Mouse (Mus musculus) intestine, embryonic 15.5 days (tissue): ENCODE measurements around the gene Dner. TPM values are rescaled to one million over a fixed set of nuclear protein-coding genes. Genes with fewer than 3 reads are reported as not detected.
A peak's percentile ranks its signal among the peaks of the same experiment; 100 is the strongest.

ENCODE experiments used
- ATAC-seq: fragments of 200-750 bp; cut with Nextera tagmentation; 2 replicates; pipeline ENCODE4 v1.8.0; 2017; ENCODE audit warnings: moderate TSS enrichment, moderate library complexity
- H3K27ac ChIP-seq: fragments of 300-500 bp; sonication (generic); 2 replicates; pipeline ENCODE4 v1.5.1; 2015; ENCODE audit warnings: mild to moderate bottlenecking, inconsistent platforms
- H3K27me3 ChIP-seq: fragments of 300-500 bp; sonication (generic); replicated peaks from 2 replicates; pipeline ENCODE4 v1.6.1; 2015; ENCODE audit warnings: inconsistent platforms
- H3K36me3 ChIP-seq: fragments of 300-500 bp; sonication (generic); 2 replicates; pipeline ENCODE4 v1.6.1; 2015; ENCODE audit warnings: inconsistent platforms
- H3K4me1 ChIP-seq: fragments of 300-500 bp; sonication (generic); replicated peaks from 2 replicates; pipeline ENCODE4 v1.6.1; 2015; ENCODE audit warnings: inconsistent platforms
- H3K4me2 ChIP-seq: fragments of 300-500 bp; sonication (generic); replicated peaks from 2 replicates; pipeline ENCODE4 v1.6.1; 2015; ENCODE audit warnings: mild to moderate bottlenecking, inconsistent platforms
- H3K4me3 ChIP-seq: fragments of 300-500 bp; sonication (generic); replicated peaks from 2 replicates; pipeline ENCODE4 v1.5.1; 2015; ENCODE audit warnings: inconsistent platforms
- H3K9ac ChIP-seq: fragments of 300-500 bp; sonication (generic); 2 replicates; pipeline ENCODE4 v1.6.1; 2015; ENCODE audit warnings: inconsistent platforms
- H3K9me3 ChIP-seq: fragments of 300-500 bp; sonication (generic); 2 replicates; pipeline ENCODE4 v1.6.1; 2016; ENCODE audit warnings: inconsistent platforms
- WGBS: fragments of 180-500 bp; shearing (Covaris S2); methylation state at CpG from one replicate; pipeline ENCODE4 v1.1.7; 2015; 5-methylcytosine and 5-hydroxymethylcytosine counted together
- polyA plus RNA-seq: library from polyadenylated mRNA; unstranded; fragments of >200 nt; fragmentation: Nextera tagmentation; extraction: Ambion mirVana; gene quantifications from 2 replicates; pipeline ENCODE4 v1.2.1, GENCODE M21; 2015

Dner gene
- polyA plus RNA-seq, 1 experiment from 2014 or later = 4.1 TPM

DNA sequence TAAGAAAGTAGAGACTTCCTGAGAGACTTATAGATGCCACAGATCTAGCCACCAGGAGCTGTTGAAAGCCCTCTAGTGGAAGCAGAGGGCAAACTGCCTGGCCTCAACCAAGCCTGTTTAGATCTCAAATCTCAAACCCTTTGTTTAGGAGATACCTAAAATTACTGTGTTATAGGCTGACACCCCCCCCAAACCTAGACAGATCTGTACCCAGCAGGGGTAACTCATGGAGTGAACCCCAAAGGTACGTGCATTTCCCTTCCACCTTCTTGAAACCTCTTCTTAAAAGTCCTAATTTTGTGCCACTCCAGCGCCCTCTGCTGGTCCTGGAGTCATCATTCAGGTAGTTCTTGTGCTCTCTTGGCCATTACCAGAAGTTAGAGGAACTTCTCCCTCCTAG lies 1.1 kb upstream of the Dner start:
- no peak overlapping the region for H3K9ac ChIP-seq
- H3K4me2 ChIP-seq = no peak overlapping the region
- H3K27ac ChIP-seq = no peak overlapping the region
- peaks cover 22% of the 10 kb centered on the region for H3K27me3 ChIP-seq
- no peaks in the 10 kb centered on the region for H3K9me3 ChIP-seq
- H3K4me3 ChIP-seq = no peak overlapping the region
- H3K36me3 ChIP-seq = no peaks in the 10 kb centered on the region
- 7% methylated on average over 2 of the region's 2 CpGs for WGBS
- H3K4me1 ChIP-seq = peaks cover 11% of the 10 kb centered on the region
- ATAC-seq = no peak

DNA sequence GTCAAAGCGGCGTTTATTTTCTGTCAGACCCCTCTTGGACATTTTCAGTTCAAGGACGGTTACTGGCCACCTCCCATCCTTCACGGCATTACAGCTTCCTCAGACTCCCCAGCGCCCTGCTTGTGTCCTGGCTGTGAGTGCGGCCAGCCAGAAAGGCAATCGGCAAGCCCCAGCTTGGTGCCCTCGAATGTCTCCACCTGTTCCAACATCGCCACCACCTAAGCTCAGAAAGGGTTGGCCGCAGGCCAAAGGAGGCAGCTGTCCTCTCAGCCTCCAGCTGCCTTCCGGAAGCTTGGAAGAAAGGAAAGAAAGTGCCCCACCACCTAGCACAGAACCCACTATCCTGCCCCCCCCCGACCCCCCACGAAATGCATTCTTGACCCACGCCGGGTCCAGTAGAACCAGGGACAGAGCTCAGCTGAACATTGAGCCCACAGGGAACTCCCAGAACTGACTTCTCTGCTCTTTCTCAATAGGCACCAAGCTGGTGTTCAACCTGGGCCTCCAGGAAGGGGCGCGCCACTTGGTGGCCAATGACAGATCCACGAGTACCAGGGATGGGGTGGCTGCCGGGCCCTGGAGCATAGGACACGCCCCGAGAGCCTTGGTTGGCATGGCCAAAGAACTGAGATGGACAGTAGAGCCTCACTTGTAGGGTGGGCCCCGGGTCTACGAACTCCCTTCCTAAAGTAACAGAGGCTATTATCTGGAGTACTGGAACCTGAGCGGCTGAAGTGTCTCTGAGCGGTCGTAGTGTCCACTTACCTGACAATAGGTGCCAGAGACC lies 1.1 kb downstream of the Dner start:
- H3K27ac ChIP-seq = no peak overlapping the region
- peak; percentile 44 for ATAC-seq

DNA sequence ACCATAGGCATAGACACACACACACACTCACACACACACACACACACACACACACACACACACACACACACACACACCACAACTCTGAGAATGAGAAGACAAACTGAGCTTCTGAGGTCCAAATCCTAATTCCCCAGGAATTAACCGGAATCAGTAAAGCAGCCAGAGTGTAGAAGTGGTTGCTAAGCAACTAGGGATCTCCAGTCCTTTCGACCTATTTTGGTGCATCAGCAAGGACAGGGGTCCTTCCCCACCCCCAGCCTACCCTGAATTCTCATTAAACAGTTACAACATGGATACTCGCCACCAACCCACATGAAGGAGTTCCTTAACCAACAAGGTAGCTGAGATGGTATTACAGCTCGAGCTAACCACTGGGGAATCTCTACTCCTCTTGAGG lies 18.1 kb downstream of the Dner start:
- no peaks in the 10 kb centered on the region for H3K4me1 ChIP-seq
- no peaks in the 10 kb centered on the region for H3K36me3 ChIP-seq
- no peak overlapping the region for H3K27ac ChIP-seq
- no peak for ATAC-seq
- H3K9me3 ChIP-seq = no peaks in the 10 kb centered on the region
- no peak overlapping the region for H3K9ac ChIP-seq
- H3K4me3 ChIP-seq = no peak overlapping the region
- H3K27me3 ChIP-seq = no peaks in the 10 kb centered on the region
- H3K4me2 ChIP-seq = no peak overlapping the region
- 64% methylated on average over 4 of the region's 4 CpGs for WGBS

More for the DNA sequence above, 1.1 kb downstream of the Dner start:
- Histone ChIP-seq H3K4me2 (peak overlapping the region; percentile 90), H3K4me3 (peak overlapping the region; percentile 45), H3K27me3 (peaks cover 22% of the 10 kb centered on the region), H3K9ac (no peak overlapping the region), H3K36me3 (no peaks in the 10 kb centered on the region), H3K4me1 (peaks cover 11% of the 10 kb centered on the region), H3K9me3 (no peaks in the 10 kb centered on the region)
- 12% methylated on average over 26 of the region's 26 CpGs for WGBS

DNA sequence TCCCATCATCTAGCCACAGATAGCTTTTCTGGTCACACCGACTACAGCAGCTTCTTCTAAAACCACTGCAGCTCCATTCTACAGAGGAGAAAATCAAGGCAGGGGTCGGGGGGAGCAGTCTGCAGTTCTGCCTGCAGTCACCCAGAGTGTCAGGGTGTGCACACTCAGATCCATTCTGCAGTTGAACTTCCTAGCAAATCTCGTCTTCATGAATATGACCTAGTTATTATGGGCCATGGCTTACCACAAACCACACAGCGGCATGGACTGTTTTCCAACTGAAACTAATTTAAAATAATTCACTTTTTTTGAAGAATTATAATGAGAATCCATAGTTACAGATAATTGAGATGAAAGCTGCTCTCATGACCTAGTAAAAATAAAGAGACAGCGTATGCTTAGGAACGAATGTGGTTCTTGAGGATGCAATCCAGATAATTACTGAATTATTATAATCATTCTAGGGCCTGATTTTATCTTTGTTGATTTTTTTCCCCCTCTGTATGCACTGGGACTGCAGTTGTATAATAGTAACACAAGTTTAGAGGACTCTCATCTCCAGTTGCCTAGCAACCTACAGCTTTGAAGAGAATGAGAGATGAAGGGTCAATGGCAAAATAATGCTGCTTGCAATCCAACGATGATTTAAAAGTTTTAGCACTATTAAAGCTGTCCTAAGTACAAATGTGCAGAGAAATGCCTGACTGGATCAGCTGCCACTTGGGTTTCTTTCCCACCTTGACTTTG lies 27.7 kb downstream of the Dner start:
- Histone ChIP-seq H3K36me3 (no peaks in the 10 kb centered on the region), H3K4me2 (no peak overlapping the region), H3K9me3 (no peaks in the 10 kb centered on the region), H3K4me1 (no peaks in the 10 kb centered on the region), H3K27ac (no peak overlapping the region), H3K4me3 (no peak overlapping the region), H3K9ac (no peak overlapping the region), H3K27me3 (no peaks in the 10 kb centered on the region)
- WGBS = 75% methylated on average over 7 of the region's 7 CpGs
- ATAC-seq = no peak

DNA sequence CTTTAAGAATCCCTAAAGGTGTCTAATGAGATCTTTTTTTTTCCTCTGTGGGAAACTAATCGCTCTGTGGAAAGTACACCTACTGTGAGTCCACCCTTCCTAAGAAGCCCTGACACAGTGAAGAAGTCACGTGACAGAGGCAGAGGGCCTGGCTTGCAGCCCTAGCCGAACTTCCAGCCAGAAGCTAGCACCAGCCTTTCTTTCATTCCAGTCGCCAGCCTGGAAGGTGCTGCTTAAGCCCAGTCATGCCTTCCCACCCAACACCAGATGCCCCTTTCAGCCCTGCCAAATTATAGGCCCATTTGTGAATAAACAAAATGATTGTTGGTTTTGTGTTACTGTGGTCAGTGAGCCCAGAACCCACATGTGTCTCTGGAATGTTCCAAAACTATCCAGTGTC lies 28.4 kb downstream of the Dner start:
- 76% methylated on average over 4 of the region's 4 CpGs for WGBS
- ATAC-seq = no peak
- H3K36me3 ChIP-seq = no peaks in the 10 kb centered on the region
- no peaks in the 10 kb centered on the region for H3K9me3 ChIP-seq
- H3K27ac ChIP-seq = no peak overlapping the region
- H3K9ac ChIP-seq = no peak overlapping the region
- no peak overlapping the region for H3K4me2 ChIP-seq
- H3K4me1 ChIP-seq = no peaks in the 10 kb centered on the region
- no peak overlapping the region for H3K4me3 ChIP-seq
- H3K27me3 ChIP-seq = no peaks in the 10 kb centered on the region

DNA sequence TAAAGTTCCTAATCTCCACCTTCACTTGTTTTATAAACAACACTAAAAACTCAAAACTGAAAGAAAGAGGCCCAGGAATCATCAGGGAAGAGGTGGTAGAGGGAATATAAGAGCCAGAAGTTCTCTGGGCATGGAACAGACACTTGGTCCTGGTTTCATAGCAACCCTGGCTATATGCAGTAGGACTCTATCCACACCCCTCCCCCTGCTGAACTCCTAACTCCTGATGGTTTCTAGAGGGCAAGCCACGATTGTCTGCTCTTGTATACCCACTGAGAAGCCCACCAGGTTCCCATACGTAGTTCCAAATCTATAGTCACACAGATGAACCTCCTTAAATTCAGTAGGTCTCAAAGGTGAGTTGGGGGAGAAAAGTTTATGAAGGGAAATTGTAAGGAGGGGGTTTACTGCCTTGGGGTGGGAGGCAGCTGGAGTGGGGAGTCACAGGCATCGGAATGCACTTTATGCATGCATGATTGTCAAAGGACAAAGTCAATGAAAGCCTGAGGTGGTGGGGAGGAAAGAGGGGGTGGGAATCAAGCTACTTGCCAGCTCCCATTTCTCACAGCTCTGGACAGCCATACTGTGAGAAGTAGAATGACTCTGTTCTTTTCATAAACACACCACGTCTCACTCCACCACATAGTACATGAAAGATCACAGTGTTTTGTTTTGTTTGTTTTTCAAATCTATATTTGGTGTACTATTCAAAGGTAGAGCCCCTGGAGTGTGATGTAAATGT lies 31.5 kb downstream of the Dner start:
- Histone ChIP-seq H3K9me3 (no peaks in the 10 kb centered on the region), H3K27ac (no peak overlapping the region), H3K27me3 (no peaks in the 10 kb centered on the region), H3K36me3 (no peaks in the 10 kb centered on the region), H3K4me2 (no peak overlapping the region), H3K9ac (no peak overlapping the region), H3K4me3 (no peak overlapping the region), H3K4me1 (no peaks in the 10 kb centered on the region)
- ATAC-seq = no peak
- 60% methylated on average over 4 of the region's 4 CpGs for WGBS

DNA sequence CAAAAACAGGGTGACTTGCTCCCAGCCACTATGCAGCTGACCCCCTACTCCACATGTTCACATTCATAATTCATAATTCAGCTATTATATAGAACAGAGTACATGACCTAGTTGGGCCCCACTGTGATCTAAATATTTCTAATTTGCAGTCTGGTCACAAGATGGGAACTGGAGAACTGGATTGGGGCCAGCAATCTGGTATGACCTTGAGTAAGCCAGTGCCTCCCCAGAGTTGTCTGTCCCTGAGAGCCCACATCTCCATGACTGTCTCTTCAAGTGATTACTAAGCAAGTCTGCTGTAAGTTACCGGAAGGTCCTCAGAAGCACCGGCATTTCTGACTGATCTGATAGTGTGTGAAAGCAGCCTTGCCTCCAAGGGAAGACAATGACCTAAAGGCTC lies 49.2 kb downstream of the Dner start:
- Histone ChIP-seq H3K4me2 (no peak overlapping the region), H3K9ac (no peak overlapping the region), H3K4me1 (no peaks in the 10 kb centered on the region), H3K27me3 (no peaks in the 10 kb centered on the region), H3K4me3 (no peak overlapping the region), H3K9me3 (no peaks in the 10 kb centered on the region), H3K36me3 (no peaks in the 10 kb centered on the region), H3K27ac (no peak overlapping the region)
- WGBS = 90% methylated on average over 2 of the region's 2 CpGs
- no peak for ATAC-seq

DNA sequence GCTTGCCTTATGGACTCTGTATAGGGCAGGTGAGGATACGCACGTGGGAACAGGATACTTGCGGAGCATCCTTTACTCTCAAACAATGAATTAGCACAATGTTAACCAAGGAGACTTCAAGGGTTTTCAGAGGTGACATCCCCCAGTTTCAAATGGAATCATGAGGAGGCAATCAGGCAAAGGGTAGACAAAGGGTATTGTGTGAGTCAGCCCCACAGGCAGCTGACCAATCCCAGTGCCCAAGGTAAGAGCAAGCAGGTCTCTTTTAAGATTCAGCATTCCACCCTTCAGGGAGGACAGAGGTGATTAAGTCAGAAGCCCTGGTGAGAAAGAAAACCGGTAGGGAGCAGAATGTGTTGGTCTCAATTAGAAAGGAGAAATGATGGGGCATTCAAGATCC lies 55.6 kb downstream of the Dner start:
- ATAC-seq = no peak
- H3K4me2 ChIP-seq = no peak overlapping the region
- no peaks in the 10 kb centered on the region for H3K9me3 ChIP-seq
- 58% methylated on average over 4 of the region's 4 CpGs for WGBS
- no peaks in the 10 kb centered on the region for H3K36me3 ChIP-seq
- H3K4me3 ChIP-seq = no peak overlapping the region
- no peak overlapping the region for H3K27ac ChIP-seq
- H3K27me3 ChIP-seq = no peaks in the 10 kb centered on the region
- no peak overlapping the region for H3K9ac ChIP-seq
- H3K4me1 ChIP-seq = no peaks in the 10 kb centered on the region

DNA sequence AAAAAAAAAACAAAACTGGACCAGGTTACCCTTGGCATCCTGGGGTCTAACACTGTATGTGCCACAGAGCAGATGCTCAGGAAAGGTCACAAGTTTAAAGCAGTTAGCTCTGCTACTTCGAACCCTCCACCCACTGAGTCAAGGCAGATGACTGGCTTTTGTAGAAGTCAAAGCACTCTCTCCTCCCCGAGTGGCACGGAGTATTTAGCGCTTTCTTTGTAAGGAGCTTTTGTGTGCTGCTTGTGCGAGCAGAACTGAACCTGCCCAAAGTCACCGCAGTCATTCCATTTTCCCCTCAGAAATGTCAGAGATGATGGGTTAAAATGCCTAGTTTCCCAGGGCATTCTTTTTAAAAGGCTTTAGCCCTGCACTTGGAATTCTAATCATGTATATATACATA lies 59.1 kb downstream of the Dner start:
- Histone ChIP-seq H3K27me3 (no peaks in the 10 kb centered on the region), H3K27ac (no peak overlapping the region), H3K4me3 (no peak overlapping the region), H3K4me2 (no peak overlapping the region), H3K9ac (no peak overlapping the region), H3K9me3 (no peaks in the 10 kb centered on the region), H3K36me3 (no peaks in the 10 kb centered on the region), H3K4me1 (no peaks in the 10 kb centered on the region)
- WGBS = 35% methylated on average over 6 of the region's 6 CpGs
- no peak for ATAC-seq

DNA sequence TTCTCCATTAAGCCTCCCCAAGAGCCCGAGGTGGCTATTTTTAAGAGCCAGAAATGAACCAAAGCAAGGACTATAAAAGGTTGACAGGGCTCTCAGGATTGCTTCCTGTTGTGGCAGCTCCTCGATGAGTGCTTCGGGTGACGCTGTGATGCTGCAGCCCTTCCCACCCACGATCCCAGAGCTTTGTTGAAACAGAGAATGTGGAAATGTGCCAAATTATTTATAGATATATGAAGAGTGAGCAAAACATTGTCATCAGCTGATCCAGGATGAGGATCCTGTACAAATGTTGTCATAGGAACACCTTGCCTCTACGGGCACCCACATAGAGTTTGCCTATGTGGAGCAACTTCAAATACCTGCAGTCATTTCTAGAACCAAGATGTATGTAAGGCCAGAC lies 67.8 kb downstream of the Dner start:
- no peaks in the 10 kb centered on the region for H3K4me1 ChIP-seq

DNA sequence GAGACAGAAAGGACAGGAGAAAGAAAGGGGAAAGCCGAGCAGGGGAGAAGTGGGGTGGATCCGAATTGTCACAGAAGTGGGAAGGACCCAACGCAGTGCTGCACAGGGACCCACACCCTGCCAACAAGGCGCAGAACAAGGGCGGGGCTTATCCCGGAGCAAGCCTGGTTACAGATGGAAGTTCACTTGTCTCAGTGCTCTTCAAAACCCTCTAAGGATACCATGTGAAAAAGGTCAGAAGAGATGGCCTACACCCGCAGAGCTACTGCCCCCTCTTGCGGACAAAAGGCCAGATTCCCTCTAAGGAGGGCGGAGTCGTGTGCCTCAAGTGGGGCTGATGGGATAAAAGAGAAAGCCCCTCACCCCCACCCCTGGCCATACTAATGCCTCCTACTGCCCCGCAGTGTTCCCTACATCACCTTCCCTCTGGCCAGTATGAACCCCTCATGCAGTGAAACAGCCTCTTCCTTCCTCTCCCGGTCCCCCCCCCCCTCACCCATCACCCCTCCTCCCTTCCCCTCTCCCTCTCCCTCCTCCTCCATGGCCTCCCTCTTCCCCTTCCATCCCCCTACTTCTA lies 73.0 kb downstream of the Dner start:
- Histone ChIP-seq H3K9me3 (no peaks in the 10 kb centered on the region), H3K4me1 (no peaks in the 10 kb centered on the region), H3K27me3 (no peaks in the 10 kb centered on the region), H3K9ac (no peak overlapping the region), H3K27ac (no peak overlapping the region), H3K36me3 (no peaks in the 10 kb centered on the region), H3K4me2 (no peak overlapping the region), H3K4me3 (no peak overlapping the region)
- no peak for ATAC-seq
- 25% methylated on average over 11 of the region's 12 CpGs for WGBS

More for the DNA sequence above, 67.8 kb downstream of the Dner start:
- Histone ChIP-seq H3K9ac (no peak overlapping the region), H3K4me2 (no peak overlapping the region), H3K9me3 (no peaks in the 10 kb centered on the region), H3K27me3 (no peaks in the 10 kb centered on the region), H3K4me3 (no peak overlapping the region), H3K36me3 (no peaks in the 10 kb centered on the region), H3K27ac (no peak overlapping the region)
- ATAC-seq = no peak
- WGBS = 65% methylated on average over 6 of the region's 6 CpGs

DNA sequence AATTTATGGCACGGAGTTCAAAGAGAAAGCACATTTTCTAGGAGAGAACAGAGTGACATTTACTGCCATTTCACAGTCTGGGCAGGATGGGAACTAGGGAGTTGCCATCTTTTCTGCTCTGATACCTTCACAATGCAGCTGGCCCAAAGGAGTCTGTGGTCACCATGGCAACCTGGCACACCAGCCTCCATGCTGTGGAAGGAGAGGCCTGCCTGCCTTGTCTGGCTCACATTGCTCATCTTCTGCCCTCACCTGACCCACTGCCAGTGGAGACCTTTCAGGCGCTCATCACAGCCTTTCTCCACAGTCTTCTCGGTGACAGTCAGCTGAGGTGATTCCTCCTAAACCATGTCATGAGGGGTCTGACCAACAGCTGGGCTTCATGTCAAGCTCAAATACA lies 74.7 kb downstream of the Dner start:
- no peak for ATAC-seq
- Histone ChIP-seq H3K36me3 (no peaks in the 10 kb centered on the region), H3K4me2 (no peak overlapping the region), H3K27me3 (no peaks in the 10 kb centered on the region), H3K4me3 (no peak overlapping the region), H3K9ac (no peak overlapping the region), H3K9me3 (no peaks in the 10 kb centered on the region), H3K4me1 (no peaks in the 10 kb centered on the region), H3K27ac (no peak overlapping the region)
- WGBS = 78% methylated on average over 3 of the region's 3 CpGs
